Mouse (Mus musculus) heart, postnatal 4 days (tissue): Measurements from ENCODE around the gene Gjd3. TPM values are rescaled to one million over a fixed set of nuclear protein-coding genes. Genes with fewer than 3 reads are reported as not detected.

Source experiments
- DNase-seq: peaks from one replicate; pipeline ENCODE4 v3.0.0; 2021
- total RNA-seq, 2 experiments: library from RNA; stranded (reverse); gene quantifications; 2 replicates each; pipeline ENCODE4 v1.2.3; 2021

Gene Gjd3
- total RNA-seq, 2 experiments from 2014 or later: 2.0 to 2.5 TPM

GRCm38 (mm10) chr11:98932293-98933091, 50.3 kb downstream of the Gjd3 start:
- DNase-seq: peak; percentile 61

Other genes with a start within 250 kb of the Gjd3 start
- 100 to 1,000 TPM; 171 to 183 TPM for gene Thra, start 242.4 kb downstream of the Gjd3 start, total RNA-seq
- 10 to 100 TPM; 26.3 to 27.6 TPM for gene Nr1d1, start 207.7 kb downstream of the Gjd3 start, total RNA-seq
- 10 to 100 TPM; 67.8 to 71.5 TPM for gene Msl1, start 187.5 kb downstream of the Gjd3 start, total RNA-seq
- 10 to 100 TPM; 26.9 to 28.4 TPM for gene Casc3, start 178.1 kb downstream of the Gjd3 start, total RNA-seq
- gene Rapgefl1, start 146.2 kb downstream of the Gjd3 start, total RNA-seq: 1 to 10 TPM; 1.3 TPM
- 10 to 100 TPM; 12.6 to 14.1 TPM for gene Wipf2, start 119.4 kb downstream of the Gjd3 start, total RNA-seq
- 10 to 100 TPM in 1 of 2 experiments, 1 to 10 TPM in 1; 9.8 to 10.2 TPM for gene Cdc6, start 75.2 kb downstream of the Gjd3 start, total RNA-seq
- gene Rara, start 55.2 kb downstream of the Gjd3 start, total RNA-seq: 10 to 100 TPM; 34.6 to 38.1 TPM
- 100 to 1,000 TPM; 174 to 191 TPM for gene Top2a, start 41.2 kb upstream of the Gjd3 start, total RNA-seq
- 100 to 1,000 TPM; 204 to 217 TPM for gene Igfbp4, start 58.2 kb upstream of the Gjd3 start, total RNA-seq
- gene Tns4, start 106.3 kb upstream of the Gjd3 start, total RNA-seq: under 1 TPM in 1 of 2 experiments, not detected in 1; 0.14 TPM
- under 1 TPM; 0.56 to 0.67 TPM for gene Ccr7, start 172.1 kb upstream of the Gjd3 start, total RNA-seq
- 10 to 100 TPM; 92.8 to 99.8 TPM for gene Smarce1, start 248.0 kb upstream of the Gjd3 start, total RNA-seq